Mouse (Mus musculus): ENCODE data around the gene Chia1.
A peak's percentile ranks its signal among the peaks of the same experiment; 100 is the strongest.
"Not testable (repeated sequence)": the region's sequence is repeated elsewhere in the genome, so short reads cannot be mapped to it uniquely, and the experiment has no call there.

The Chia1 gene

DNA sequence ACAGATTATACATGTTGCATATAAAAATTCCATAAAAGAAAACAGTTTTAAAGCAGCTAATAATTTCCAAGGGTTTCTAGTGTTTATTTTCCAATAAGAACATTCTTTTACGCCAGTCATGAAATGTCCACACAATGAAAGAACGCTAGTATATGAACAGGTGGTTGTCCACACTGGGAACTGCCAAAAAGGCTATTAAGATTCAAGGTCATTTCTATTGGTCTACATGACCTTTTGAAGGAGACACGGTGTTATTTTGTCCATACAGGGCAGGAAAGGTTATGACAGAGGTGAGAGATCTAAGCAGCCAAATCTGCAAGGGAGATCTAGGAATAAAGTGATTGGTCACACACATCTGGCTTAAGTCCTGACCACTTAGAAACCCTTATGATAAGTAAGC is at the start of gene Chia1:
TSS of gene Chia1 (plus strand) at position 301 of the 400 bp plus-strand sequence.
- no peak for DNase-seq

DNA sequence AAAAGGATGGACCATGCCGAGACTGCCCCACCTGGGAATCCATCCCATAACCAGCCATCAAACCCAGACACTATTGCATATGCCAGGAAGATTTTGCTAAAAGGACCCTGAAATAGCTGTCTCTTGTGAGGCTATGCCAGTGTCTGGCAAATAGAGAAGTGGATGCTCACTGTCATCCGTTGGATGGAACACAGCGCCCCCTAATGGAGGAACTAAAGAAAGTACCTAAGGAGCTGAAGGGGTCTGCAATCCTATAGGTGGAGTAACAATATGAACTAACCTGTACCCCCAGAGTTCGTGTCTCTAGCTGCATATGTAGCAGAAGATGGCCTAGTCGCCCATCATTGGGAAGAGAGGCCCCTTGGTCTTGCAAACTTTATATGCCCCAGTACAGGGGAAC is 45.3 kb upstream of the Chia1 start:
- peak; percentile 8 to 14 for DNase-seq

DNA sequence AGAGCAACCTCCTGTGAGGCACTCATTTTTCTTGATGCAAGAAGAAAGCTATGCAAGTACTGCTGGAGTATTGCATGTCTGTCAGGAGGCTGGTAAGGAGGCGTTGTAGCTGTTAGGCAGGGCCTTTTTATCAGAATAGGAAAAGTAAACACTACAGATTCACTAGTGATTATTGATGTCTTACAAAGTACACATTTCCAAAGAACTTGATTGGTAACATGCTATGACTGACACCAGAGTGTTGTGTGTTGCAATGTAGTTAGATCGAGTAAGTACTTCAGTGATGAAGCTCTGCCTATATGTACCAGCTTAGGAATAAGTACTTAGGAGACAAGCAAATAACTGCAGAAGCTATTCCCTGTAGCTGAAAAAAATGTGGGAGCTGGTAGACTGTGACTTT is 42.0 kb upstream of the Chia1 start:
- no peak for DNase-seq

DNA sequence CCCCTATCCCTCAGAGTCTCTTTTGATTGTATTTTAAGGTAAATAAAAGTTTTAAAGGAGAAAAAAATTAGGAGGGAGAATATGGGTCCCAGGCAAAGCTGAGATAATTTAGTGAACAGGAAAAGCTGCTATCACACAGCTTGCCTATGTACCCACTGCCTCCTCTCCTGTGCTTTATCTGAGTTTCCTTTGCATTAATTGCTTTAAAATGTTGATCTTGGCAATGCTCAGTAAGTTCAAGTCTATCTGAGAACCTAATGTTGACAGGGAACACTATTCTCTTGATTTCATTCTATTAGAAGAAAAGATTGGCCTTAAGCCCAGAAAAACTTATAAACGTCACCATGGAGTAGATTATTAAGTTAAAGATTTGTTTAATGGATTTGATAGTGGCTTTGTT is 38.2 kb upstream of the Chia1 start:
- no peak for DNase-seq

DNA sequence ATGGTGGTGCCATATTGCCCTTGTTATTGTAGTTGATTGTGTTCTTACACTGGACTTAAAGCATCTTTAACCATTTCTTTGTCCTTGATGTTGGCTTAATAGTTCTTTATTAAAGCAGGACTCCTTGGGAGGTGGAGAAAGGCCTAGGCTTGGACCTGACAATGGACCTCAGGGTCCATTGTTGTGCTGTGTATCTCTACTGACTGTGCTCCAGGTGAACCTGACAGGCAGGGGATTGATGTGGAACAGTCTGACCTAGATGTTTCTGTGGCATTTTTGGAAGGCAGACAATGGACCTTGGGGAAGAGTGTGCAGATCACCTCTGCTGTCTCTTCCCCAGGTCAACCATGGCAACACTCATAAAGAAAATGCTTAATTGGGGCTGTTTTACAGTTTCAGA is 14.0 kb downstream of the Chia1 start:
- DNase-seq = no peak

DNA sequence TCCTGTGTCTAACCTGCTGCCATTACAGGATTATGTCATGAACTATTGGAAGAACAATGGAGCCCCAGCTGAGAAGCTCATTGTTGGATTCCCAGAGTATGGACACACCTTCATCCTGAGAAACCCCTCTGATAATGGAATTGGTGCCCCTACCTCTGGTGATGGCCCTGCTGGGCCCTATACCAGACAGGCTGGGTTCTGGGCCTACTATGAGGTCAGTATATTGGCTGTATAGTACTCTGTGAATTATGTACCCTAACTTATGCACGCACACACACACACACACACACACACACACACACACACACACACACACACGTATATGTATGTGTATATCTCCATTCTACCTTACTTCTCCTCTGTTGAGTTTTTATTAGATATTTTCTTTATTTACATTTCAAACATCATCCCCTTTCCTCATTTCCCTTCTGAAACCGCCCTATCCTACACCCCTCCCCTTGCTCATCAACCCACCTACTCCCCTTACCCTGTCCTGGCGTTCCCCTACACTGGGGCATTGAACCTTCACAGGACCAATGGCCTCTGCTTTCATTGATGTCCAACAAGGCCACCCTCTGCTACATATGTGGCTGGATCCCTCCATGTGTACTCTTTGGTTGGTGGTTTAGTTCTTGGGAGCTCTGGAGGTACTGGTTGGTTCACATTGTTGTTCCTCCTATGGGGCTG is 15.9 kb downstream of the Chia1 start:
- DNase-seq = no peak

DNA sequence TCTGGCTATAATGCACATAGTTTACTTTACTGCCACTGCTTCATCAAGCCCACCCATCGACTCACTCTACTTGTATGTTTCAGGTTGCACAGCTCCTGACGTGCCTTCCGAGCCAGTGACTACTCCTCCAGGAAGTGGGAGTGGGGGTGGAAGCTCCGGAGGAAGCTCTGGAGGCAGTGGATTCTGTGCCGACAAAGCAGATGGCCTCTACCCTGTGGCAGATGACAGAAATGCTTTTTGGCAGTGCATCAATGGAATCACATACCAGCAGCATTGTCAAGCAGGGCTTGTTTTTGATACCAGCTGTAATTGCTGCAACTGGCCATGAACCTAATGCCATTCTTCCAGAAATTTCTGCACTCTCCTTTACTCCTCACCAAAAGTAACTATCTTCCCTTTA is 18.7 kb downstream of the Chia1 start:
- DNase-seq = no peak

DNA sequence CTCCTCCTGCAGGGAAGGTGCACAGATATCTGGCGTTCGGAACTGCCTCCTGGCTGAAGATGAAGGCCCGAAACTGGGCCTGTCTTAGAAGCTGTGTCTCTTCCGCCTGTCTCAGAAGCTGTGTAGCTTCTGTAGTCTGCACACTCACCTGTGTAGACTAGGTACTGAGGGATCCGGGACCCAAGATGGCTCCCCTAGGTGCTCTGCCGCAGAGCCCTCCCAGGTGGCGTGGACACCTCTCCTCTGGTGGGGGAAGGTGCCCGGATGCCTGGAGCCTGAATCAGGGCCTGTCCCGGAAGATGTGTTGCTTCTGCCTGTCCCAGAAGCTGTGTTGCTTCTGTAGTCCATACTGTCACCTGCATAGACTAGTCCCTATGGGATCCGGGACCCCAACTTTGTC is 31.1 kb downstream of the Chia1 start:
- DNase-seq = no peak

DNA sequence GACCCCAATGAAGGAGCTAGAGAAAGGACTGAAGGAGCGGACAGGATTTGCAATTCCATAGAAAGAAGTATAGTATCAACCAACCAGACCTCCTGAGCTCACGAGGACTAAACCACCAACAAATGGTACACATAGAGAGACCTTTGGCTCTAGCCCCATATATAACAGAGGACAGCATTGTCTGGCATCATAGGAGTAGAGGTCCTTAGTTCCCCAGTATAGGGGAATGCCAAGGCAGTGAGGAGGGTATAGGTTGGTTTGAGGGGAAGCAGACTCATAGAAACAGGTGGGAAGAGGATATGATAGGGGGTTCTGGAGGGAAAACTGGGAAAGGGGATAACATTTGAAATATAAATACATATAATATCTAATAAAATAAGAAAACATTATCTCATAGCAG is 41.4 kb downstream of the Chia1 start:
- no peak for DNase-seq

DNA sequence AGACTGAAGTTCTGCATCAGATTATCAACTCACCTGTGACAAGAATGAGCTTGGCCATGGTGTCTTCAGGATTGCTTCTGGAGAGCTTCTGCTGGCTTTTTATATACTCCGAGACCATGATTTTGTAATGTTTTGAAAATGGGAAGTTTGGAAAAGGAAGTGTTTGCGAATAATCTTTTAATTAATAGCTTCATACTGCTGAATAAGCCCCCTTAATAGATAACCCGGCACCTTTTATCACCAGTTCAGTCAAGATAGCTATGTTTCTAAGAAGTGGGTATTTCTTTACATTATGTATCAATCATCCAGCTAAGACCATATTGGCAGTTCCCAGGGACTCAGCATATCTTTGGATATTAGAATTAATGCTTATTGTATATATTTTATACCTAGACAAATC is 54.4 kb downstream of the Chia1 start, which contains the start of gene Chil3:
TSS of gene Chil3 (minus strand) at position 101 of the 400 bp plus-strand sequence.
- DNase-seq = no peak

DNA sequence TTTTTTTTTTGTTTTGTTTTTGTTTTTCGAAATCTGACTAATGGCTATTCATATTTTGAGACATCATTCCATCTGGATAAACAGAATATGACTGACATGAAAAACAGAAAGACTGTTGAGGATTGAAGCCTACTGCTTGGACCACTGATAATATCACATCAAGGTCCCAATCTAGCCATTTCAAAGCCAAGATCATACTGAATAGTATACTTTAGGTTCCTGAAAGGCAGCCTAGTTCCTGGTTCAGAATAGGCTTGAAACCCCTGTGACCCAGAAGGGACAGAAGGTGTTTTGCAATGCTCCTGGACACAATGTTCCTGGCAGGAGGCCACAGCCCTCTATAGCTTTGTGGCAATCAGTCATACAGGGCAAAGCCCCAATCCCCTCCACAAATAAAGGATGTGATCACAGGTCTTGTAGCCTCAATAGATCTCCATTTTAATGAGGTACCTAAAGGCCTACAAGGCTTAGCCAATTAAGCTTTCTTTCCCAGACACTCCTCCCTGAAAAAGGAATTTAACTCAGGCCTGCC is 57.6 kb downstream of the Chia1 start:
- no peak for DNase-seq

DNA sequence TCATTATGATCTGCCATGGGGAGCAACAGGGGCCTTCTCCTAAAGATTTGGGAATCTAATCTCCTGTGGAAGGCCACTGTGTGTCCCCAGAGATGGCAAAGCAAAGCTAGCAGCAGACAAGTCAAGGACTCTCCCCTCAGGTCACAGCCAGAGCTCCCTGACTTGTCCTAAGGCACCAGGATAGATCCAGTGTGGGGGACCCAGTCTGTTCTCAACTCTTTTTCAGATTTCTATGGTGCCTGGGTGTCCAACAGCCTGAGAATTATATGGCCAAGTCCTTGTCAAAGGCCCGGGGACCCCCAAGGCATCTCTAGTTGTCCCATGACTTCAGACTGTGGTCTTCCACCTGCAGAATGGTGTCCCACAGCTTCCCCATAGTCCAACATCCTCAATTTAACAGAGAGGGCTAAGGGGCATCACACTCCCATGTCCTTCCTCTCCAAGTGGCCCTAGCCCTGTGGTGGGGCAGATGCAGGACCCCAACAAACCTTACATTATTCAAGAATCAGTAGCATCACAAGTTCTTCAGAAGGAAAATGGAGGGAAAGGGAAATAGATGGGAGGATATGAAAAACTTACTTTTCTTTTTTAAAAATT is 58.2 kb downstream of the Chia1 start:
- no peak for DNase-seq

DNA sequence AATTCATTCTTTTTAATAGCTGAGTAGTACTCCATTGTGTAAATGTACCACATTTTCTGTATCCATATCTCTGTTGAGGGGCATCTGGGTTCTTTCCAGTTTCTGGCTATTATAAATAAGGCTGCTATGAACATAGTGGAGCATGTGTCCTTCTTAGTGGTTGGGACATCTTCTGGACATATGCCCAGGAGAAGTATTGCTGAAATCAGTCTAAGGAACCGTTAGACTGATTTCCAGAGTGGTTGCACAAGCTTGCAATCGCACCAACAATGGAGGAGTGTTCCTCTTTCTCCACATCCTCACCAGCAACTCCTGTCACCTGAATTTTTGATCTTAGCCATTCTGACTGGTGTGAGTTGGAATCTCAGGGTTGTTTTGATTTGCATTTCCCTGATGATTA is 59.5 kb downstream of the Chia1 start:
- DNase-seq = not testable (repeated sequence)

DNA sequence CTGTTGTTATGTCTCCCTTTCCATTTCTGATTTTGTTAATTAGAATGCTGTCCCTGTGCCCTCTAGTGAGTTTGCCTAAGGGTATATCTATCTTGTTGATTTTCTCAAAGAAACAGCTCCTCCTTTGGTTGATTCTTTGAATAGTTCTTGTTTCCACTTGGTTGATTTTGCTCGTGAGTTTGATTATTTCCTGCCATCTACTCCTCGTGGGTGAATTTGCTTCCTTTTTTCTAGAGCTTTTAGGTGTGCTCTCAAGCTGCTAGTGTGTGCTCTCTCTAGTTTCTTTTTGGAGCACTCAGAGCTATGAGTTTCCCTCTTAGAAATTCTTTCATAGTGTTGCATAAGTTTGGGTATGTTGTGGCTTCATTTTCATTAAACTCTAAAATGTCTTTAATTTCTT is 61.9 kb downstream of the Chia1 start:
- not testable (repeated sequence) for DNase-seq

DNA sequence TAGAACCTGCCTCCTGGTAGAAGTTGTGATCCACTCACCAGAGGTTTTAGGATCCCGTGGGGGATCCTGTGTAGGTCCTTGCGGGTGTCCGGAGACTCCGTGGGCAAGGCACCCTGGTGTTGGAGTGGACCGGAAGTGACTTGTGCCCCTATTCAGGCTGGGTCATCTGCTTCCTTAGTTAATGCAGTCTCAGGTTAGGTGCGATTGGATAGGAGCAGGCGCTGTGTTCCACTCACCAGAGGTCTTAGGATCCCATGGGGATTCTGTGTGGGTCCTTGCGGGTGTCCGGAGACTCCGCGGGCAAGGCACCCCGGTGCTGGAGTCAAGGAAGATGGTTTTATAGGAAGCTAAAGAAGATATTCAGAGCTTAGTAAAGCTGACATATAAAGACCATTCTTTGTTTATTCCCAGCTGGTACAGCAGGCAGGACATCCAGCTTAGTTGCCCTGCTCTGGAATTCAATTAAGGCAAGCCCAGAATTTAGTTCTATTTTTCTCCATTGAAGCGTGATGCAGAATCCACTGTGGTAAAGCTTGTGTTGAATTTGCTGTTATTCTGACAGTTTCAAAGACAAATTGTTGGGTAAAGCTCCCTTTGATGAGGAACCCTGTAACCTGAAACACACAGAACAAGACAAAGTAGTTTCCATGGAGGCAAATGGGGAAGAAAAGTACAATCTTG is 64.6 kb downstream of the Chia1 start:
- no peak for DNase-seq

Data from thymus, postnatal 36 days (tissue).